ENCODE assay signal across 22 mouse cellular contexts in genomic region chr13:120277837-120278236, GRCm38 (mm10). TPM values are rescaled to one million over a fixed set of nuclear protein-coding genes. Genes with fewer than 3 reads are reported as not detected.
"Had no signal": no experiment of that assay in that cellular context is flagged by ENCODE, and none has a peak within 500 bp of the region (broad histone marks: within the 10 kb centered on the region; RNA-seq: fewer than 3 reads in every experiment).

No protein-coding gene starts in this region.

RNA-seq across cellular contexts. Expression of gene AF067061, which starts 14.9 kb away (rescaled TPM):
- total RNA-seq: layer of hippocampus, postnatal 14 days; left cerebral cortex, adult 8-10 months; left cerebral cortex, postnatal 14 days; left cerebral cortex, postnatal 4 days had no signal
- polyA plus RNA-seq: intestine, postnatal 0 days; kidney, embryonic 15.5 days; limb, embryonic 12.5 days; limb, embryonic 15.5 days; liver, embryonic 12.5 days; liver, embryonic 16.5 days; lung, embryonic 14.5 days; lung, postnatal 0 days; macrophage; midbrain, embryonic 12.5 days; midbrain, embryonic 15.5 days; myocyte; neural tube, embryonic 13.5 days; small intestine, adult 2 months; stomach, embryonic 16.5 days; testis, adult 2 months; urinary bladder, adult 2 months had no signal

RNA-seq across cellular contexts. Expression of gene BC147527, which starts 22.4 kb away (rescaled TPM):
- total RNA-seq: layer of hippocampus, postnatal 14 days; left cerebral cortex, adult 8-10 months; left cerebral cortex, postnatal 14 days; left cerebral cortex, postnatal 4 days had no signal
- polyA plus RNA-seq: limb, embryonic 12.5 days; midbrain, embryonic 15.5 days; myocyte had no signal

RNA-seq across cellular contexts. Expression of gene Tcstv3, which starts 38.8 kb away (rescaled TPM):
- total RNA-seq: layer of hippocampus, postnatal 14 days; left cerebral cortex, adult 8-10 months; left cerebral cortex, postnatal 14 days; left cerebral cortex, postnatal 4 days had no signal
- polyA plus RNA-seq: intestine, postnatal 0 days; kidney, embryonic 15.5 days; limb, embryonic 12.5 days; limb, embryonic 15.5 days; liver, embryonic 12.5 days; liver, embryonic 16.5 days; lung, embryonic 14.5 days; lung, postnatal 0 days; macrophage; midbrain, embryonic 12.5 days; midbrain, embryonic 15.5 days; myocyte; neural tube, embryonic 13.5 days; small intestine, adult 2 months; spleen, adult 2 months; stomach, embryonic 16.5 days; testis, adult 2 months; urinary bladder, adult 2 months had no signal

RNA-seq across cellular contexts. Expression of gene Gm21731, which starts 38.9 kb away (rescaled TPM):
- total RNA-seq: layer of hippocampus, postnatal 14 days; left cerebral cortex, adult 8-10 months; left cerebral cortex, postnatal 14 days; left cerebral cortex, postnatal 4 days had no signal
- polyA plus RNA-seq: intestine, postnatal 0 days; kidney, embryonic 15.5 days; limb, embryonic 12.5 days; limb, embryonic 15.5 days; liver, embryonic 12.5 days; liver, embryonic 16.5 days; lung, embryonic 14.5 days; lung, postnatal 0 days; macrophage; midbrain, embryonic 12.5 days; midbrain, embryonic 15.5 days; myocyte; neural tube, embryonic 13.5 days; small intestine, adult 2 months; spleen, adult 2 months; stomach, embryonic 16.5 days; testis, adult 2 months; urinary bladder, adult 2 months had no signal
